ENCODE assay signal across 8 mouse cellular contexts in genomic region chr13:62919647-62920341, GRCm38 (mm10). TPM values are rescaled to one million over a fixed set of nuclear protein-coding genes. Genes with fewer than 3 reads are reported as not detected.
DNase-seq lines count a peak whose midpoint lies in the region; ATAC-seq and TF ChIP-seq lines count a peak whose summit lies in the region.

No protein-coding gene starts in this region.

- ATAC-seq in G1E (ENCODE audit: extremely low read depth, insufficient number of reproducible peaks, low FRiP score, poor library complexity, severe bottlenecking), result no peak

- DNase-seq in 416B (ENCODE audit: low read depth), result peak; percentile 80
- peak; percentile 16 for DNase-seq in G1E (ENCODE audit: low spot score)
- DNase-seq in cerebellum, adult 18-20 months, result peak; percentile 72 to 82
- DNase-seq in frontal cortex, postnatal 14 days (ENCODE audit: low spot score in 2 of 2), result peak; percentile 46 to 76
- peak; percentile 45 for DNase-seq in large intestine, adult 2 months (ENCODE audit: low read depth, low spot score)
- DNase-seq in lung, postnatal 10 days, result peak; percentile 85
- DNase-seq in right cerebral cortex, postnatal 25 days, result peak; percentile 77
- peak; percentile 67 to 82 for DNase-seq in urinary bladder, postnatal 4 days (ENCODE audit: low spot score in 2 of 2)

- 21% methylated on average over 11 of the region's 11 CpGs for WGBS in large intestine, adult 2 months

- no peaks in the 10 kb centered on the region for H3K27me3 ChIP-seq in G1E (ENCODE audit: insufficient read depth, low read length)

- TF ChIP-seq CTCF in G1E (IDR thresholded peaks at IDR 0.05; ENCODE audit: low read depth, low read length), result peak; percentile 45; the same call in 1 of the 2 replicates

- no peaks in the 10 kb centered on the region for H3K4me1 ChIP-seq in G1E (ENCODE audit: insufficient read depth, low read depth, low read length)

- H3K4me3 ChIP-seq in G1E (ENCODE audit: low read depth, low read length), result no peak overlapping the region

- no peaks in the 10 kb centered on the region for H3K9me3 ChIP-seq in G1E (replicated peaks)

- no peaks in the 10 kb centered on the region for H3K36me3 ChIP-seq in G1E (replicated peaks)

RNA-seq across cellular contexts. Expression of gene Fbp1, which starts 31.7 kb away (rescaled TPM):
- total RNA-seq in G1E (2014; fragmentation: Nextera tagmentation) (not detected in 2 replicates), G1E (2017) (not detected in 2 replicates)
- not detected in 2 replicates for polyA plus RNA-seq in G1E (2012)
- polyA plus RNA-seq in large intestine, adult 2 months (2012; rRNA removed), result 17.6 and 25.5 TPM in 2 replicates

RNA-seq across cellular contexts. Expression of gene 2010111I01Rik, which starts 44.9 kb away (rescaled TPM):
- 10.1 and 14.7 TPM in 2 replicates for total RNA-seq in G1E (2014; fragmentation: Nextera tagmentation)
- total RNA-seq in G1E (2017), result 57.2 and 59.1 TPM in 2 replicates
- polyA plus RNA-seq in G1E (2012), result 22.2 and 32.2 TPM in 2 replicates
- polyA plus RNA-seq in large intestine, adult 2 months (2012; rRNA removed), result 81.1 and 85.1 TPM in 2 replicates

Comparison
In these comparisons a context has a peak if more than half of its experiments do, and no peak if none do; other contexts are left out.
1. DNase-seq: peak in every context shown above with its lines; median percentile 85 in lung, postnatal 10 days; 80 in 416B; 77 in cerebellum, adult 18-20 months; 77 in right cerebral cortex, postnatal 25 days; 74 in urinary bladder, postnatal 4 days; 61 in frontal cortex, postnatal 14 days; 45 in large intestine, adult 2 months; 16 in G1E.
2. RNA of gene Fbp1, which starts 31.7 kb away (polyA plus RNA-seq): 17.6 to 25.5 TPM in large intestine, adult 2 months; not detected in G1E; every median in the first group is over 10 times any median in the second.